Mouse (Mus musculus): ENCODE measurements around the gene Tmem14c. TPM values are rescaled to one million over a fixed set of nuclear protein-coding genes. Genes with fewer than 3 reads are reported as not detected.
A peak's percentile ranks its signal among the peaks of the same experiment; 100 is the strongest.

Tmem14c gene
- total RNA-seq (2014; rRNA removed) (43.2 and 53.2 TPM in 2 replicates), polyA plus RNA-seq (2015; fragmentation: Nextera tagmentation; extraction: Ambion mirVana) (121 and 127 TPM in 2 replicates)

DNA sequence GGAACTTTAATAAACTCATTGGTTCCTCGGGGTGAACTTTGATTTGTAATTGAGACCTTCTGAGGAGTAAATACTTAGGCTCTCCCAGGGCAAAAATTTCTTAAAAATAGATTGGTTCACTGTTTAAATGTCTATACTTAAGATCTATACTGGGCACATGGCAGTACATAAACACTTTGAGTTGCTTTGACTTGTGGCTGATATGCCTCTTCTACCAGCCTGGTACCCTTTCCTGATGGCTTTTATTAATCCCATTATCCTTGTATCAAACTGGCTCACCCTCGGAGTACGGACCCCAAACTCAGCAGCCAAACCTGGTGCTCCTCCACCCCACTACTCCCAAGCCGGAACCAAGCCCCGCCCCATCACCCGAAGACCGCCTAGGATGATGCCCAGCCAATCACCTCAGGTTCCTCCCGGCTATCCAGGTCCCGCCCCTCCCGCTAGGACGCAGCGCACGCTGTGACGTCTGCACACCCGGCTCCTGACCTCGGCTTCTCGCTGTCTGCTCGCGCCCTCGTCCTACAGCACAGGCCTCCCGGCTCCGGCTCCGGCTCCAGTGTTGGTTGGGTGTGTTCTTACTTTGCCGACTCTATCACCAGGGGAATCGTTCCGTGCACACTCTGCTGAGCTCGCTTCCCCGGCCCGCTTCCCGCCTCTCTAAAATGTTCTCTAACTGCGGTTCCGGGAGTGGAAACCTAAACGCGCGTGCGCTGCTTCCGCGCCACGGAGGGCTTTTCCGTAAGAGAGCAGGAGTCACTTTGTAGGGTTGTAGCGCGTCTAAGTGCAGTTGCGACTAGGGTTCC lies at the start of gene Tmem14c:
Tmem14c (plus strand) TSS at position 464 of the 806 bp plus-strand sequence.
- Histone ChIP-seq H3K4me1 (ENCODE audit: insufficient read depth) (peaks cover 9% of the 10 kb centered on the region), H3K9me3 (ENCODE audit: low read length) (no peaks in the 10 kb centered on the region), H3K9ac (peak within 1 kb of the TSS; percentile 46), H3K27ac (ENCODE audit: low read depth, low read length) (peak within 1 kb of the TSS; percentile 77), H3K4me2 (ENCODE audit: low read depth) (peak within 1 kb of the TSS; percentile 65), H3K4me3 (ENCODE audit: low read depth, low read length) (peak within 1 kb of the TSS; percentile 60), H3K36me3 (ENCODE audit: insufficient read depth) (peaks cover 30% of the 10 kb centered on the region), H3K27me3 (ENCODE audit: insufficient read depth, low read length) (no peaks in the 10 kb centered on the region)
- ATAC-seq (peak; percentile 99), DNase-seq (peak; percentile 91)
- no peak for TF ChIP-seq CTCF (IDR thresholded peaks at IDR 0.05; ENCODE audit: low read depth)
- WGBS, result 2% methylated on average over 43 of the region's 43 CpGs

DNA sequence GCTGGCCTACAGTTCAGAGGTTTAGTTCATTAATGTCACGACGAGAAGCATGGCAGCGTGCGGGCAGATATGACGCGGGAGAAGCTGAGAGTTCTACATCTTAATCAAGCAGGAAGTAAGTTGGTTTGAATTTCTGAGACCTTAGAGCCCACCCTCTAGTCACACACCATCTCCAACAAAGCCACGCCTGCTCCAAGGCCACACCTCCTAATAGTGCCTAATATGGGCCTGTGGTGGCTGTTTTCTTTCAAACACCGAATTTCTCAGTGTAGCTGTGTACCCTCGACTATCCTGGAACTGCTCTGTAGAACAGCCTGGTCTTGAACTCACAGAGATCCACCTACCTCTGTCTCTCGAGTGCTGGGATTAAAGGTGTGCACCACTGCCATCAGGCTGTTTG lies 48.5 kb upstream of the Tmem14c start:
- no peaks in the 10 kb centered on the region for H3K27me3 ChIP-seq (ENCODE audit: insufficient read depth, low read length)
- no peaks in the 10 kb centered on the region for H3K9me3 ChIP-seq (ENCODE audit: low read length)
- DNase-seq, result no peak
- ATAC-seq, result no peak
- no peak for TF ChIP-seq CTCF (IDR thresholded peaks at IDR 0.05; ENCODE audit: low read depth)
- H3K4me2 ChIP-seq (ENCODE audit: low read depth), result no peak overlapping the region
- H3K4me3 ChIP-seq (ENCODE audit: low read depth, low read length), result no peak overlapping the region
- H3K27ac ChIP-seq (ENCODE audit: low read depth, low read length), result no peak overlapping the region
- H3K9ac ChIP-seq, result no peak overlapping the region
- no peaks in the 10 kb centered on the region for H3K36me3 ChIP-seq (ENCODE audit: insufficient read depth)
- H3K4me1 ChIP-seq (ENCODE audit: insufficient read depth), result no peaks in the 10 kb centered on the region
- WGBS, result 95% methylated on average over 10 of the region's 10 CpGs

DNA sequence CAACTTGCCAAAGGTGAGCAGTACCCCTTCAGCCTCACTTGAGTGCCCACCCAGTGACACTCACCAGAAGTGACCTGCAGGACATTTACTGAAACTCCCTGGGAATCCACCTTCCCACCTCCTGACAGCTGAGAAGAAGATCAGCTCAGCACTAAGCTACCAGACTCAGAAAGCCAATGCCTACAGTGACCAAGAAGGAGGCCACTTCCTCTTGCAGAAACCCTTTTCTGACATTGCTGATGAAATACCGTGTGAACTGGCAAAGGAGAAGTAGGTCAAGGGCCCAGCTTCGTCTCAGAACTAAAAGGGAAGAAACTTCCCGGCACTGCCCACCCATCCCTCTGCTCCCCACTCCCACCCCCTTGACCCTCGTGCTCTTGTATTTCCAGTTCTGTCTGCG lies 47.5 kb upstream of the Tmem14c start:
- H3K9ac ChIP-seq, result no peak overlapping the region
- no peak overlapping the region for H3K4me3 ChIP-seq (ENCODE audit: low read depth, low read length)
- H3K27me3 ChIP-seq (ENCODE audit: insufficient read depth, low read length), result no peaks in the 10 kb centered on the region
- no peaks in the 10 kb centered on the region for H3K9me3 ChIP-seq (ENCODE audit: low read length)
- no peak overlapping the region for H3K4me2 ChIP-seq (ENCODE audit: low read depth)
- DNase-seq (no peak), ATAC-seq (no peak)
- no peak overlapping the region for H3K27ac ChIP-seq (ENCODE audit: low read depth, low read length)
- H3K4me1 ChIP-seq (ENCODE audit: insufficient read depth), result no peaks in the 10 kb centered on the region
- WGBS, result 85% methylated on average over 5 of the region's 5 CpGs
- TF ChIP-seq CTCF (IDR thresholded peaks at IDR 0.05; ENCODE audit: low read depth), result no peak
- H3K36me3 ChIP-seq (ENCODE audit: insufficient read depth), result no peaks in the 10 kb centered on the region

DNA sequence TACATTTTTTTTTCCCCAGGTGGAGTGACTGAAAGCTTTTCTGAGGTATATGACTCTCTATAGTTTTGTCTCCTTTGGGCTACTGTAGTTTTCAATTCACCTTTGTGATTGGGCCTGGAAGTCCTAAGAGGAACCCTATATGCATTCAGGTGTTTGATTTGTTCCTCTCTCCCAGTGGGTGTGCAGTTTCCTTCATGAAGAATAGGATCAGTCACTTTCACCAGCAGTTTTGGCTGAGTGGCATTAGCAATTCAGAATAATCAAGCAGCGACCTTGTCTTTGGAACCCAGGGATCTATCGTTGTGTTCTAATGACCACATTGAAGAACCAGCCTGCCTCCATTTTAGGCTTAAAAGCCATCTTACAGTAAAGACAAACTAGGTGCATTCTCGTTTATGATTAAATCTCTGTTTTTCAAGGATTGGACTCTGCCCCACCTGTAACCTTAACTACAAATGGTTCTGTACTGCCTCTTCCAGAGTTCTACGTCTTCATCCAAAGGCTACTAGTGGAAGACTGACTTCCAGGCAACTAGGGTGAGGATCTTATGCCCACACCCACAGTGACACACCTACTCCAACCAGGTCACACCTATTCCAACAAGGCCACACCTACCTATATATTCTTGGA lies 46.2 kb upstream of the Tmem14c start:
- no peak overlapping the region for H3K9ac ChIP-seq

DNA sequence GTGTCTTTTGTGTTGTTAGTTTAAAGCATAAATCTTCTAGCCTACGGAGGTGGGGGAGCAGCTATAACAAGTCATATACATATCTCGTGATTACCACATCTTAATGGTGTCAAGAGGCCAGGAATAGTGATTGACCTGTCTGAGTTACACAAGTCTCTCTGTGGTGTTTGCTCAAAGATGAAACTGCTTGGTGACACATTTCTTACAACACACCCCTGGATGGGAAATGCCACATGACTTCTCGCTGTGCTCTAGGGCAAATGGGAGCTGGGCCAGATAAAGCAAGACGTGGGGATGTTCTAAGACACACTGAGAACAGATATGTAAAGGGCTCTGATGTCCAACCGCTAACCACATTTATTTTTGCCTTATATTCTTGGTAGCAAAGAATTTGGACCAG lies 44.8 kb upstream of the Tmem14c start:
- ATAC-seq (no peak), DNase-seq (no peak)
- H3K27me3 ChIP-seq (ENCODE audit: insufficient read depth, low read length), result no peaks in the 10 kb centered on the region
- no peaks in the 10 kb centered on the region for H3K9me3 ChIP-seq (ENCODE audit: low read length)
- H3K4me2 ChIP-seq (ENCODE audit: low read depth), result no peak overlapping the region
- no peak overlapping the region for H3K9ac ChIP-seq
- H3K4me3 ChIP-seq (ENCODE audit: low read depth, low read length), result no peak overlapping the region
- H3K4me1 ChIP-seq (ENCODE audit: insufficient read depth), result no peaks in the 10 kb centered on the region
- H3K36me3 ChIP-seq (ENCODE audit: insufficient read depth), result no peaks in the 10 kb centered on the region
- H3K27ac ChIP-seq (ENCODE audit: low read depth, low read length), result no peak overlapping the region
- 90% methylated on average over 5 of the region's 5 CpGs for WGBS
- no peak for TF ChIP-seq CTCF (IDR thresholded peaks at IDR 0.05; ENCODE audit: low read depth)

More for the DNA sequence above, 46.2 kb upstream of the Tmem14c start:
- Histone ChIP-seq H3K27ac (ENCODE audit: low read depth, low read length) (no peak overlapping the region), H3K36me3 (ENCODE audit: insufficient read depth) (no peaks in the 10 kb centered on the region), H3K4me2 (ENCODE audit: low read depth) (no peak overlapping the region), H3K4me3 (ENCODE audit: low read depth, low read length) (no peak overlapping the region), H3K9me3 (ENCODE audit: low read length) (no peaks in the 10 kb centered on the region), H3K4me1 (ENCODE audit: insufficient read depth) (no peaks in the 10 kb centered on the region), H3K27me3 (ENCODE audit: insufficient read depth, low read length) (no peaks in the 10 kb centered on the region)
- WGBS, result 88% methylated on average over 4 of the region's 4 CpGs
- DNase-seq (no peak), ATAC-seq (no peak)
- TF ChIP-seq CTCF (IDR thresholded peaks at IDR 0.05; ENCODE audit: low read depth), result no peak

DNA sequence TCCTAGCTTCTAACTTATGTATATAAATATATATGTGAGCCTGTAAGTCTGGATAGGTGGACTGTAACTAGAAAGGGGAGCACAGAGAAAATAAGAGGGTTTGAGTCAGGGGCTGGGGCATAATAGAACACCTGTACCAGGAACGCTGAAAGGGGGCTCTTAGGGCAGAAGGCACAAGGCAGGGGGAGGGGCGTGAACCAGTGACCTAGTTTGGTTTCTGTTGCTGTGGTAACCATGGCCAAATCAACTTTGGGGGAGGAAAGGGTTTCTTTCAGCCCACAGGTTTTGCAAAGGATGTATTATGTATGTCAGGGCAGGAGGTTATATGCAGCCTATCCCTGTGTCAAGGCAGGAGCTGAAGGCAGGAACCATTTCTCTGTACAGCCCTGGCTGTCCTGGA lies 44.3 kb upstream of the Tmem14c start:
- DNase-seq, result no peak
- Histone ChIP-seq H3K27ac (ENCODE audit: low read depth, low read length) (no peak overlapping the region), H3K9me3 (ENCODE audit: low read length) (no peaks in the 10 kb centered on the region), H3K27me3 (ENCODE audit: insufficient read depth, low read length) (no peaks in the 10 kb centered on the region), H3K9ac (no peak overlapping the region), H3K36me3 (ENCODE audit: insufficient read depth) (no peaks in the 10 kb centered on the region), H3K4me3 (ENCODE audit: low read depth, low read length) (no peak overlapping the region), H3K4me1 (ENCODE audit: insufficient read depth) (no peaks in the 10 kb centered on the region), H3K4me2 (ENCODE audit: low read depth) (no peak overlapping the region)
- no peak for ATAC-seq
- TF ChIP-seq CTCF (IDR thresholded peaks at IDR 0.05; ENCODE audit: low read depth), result no peak
- 73% methylated on average over 2 of the region's 2 CpGs for WGBS

DNA sequence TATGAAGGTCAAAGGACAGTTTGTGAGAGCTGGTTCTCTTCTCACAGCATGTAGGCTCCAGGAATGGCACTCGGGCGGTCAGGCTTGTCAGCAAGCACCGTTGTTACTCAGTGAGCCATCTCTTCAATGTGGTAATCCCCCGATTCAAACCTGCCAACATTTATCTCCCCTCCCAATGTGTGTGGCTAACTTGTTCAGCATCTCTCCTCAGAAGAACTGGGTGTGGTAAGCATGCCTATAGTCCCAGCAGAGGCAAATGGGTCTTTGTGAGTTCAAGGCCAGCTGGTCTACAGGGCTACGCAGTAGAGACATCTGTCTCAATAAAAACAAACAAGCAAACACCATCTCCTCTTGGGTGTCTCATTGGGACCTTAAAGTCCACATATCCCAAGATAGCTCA lies 43.1 kb upstream of the Tmem14c start:
- Histone ChIP-seq H3K4me1 (ENCODE audit: insufficient read depth) (no peaks in the 10 kb centered on the region), H3K36me3 (ENCODE audit: insufficient read depth) (no peaks in the 10 kb centered on the region), H3K9ac (no peak overlapping the region), H3K27ac (ENCODE audit: low read depth, low read length) (no peak overlapping the region), H3K4me3 (ENCODE audit: low read depth, low read length) (no peak overlapping the region), H3K9me3 (ENCODE audit: low read length) (no peaks in the 10 kb centered on the region), H3K4me2 (ENCODE audit: low read depth) (no peak overlapping the region), H3K27me3 (ENCODE audit: insufficient read depth, low read length) (no peaks in the 10 kb centered on the region)
- ATAC-seq, result no peak
- 90% methylated on average over 5 of the region's 5 CpGs for WGBS
- no peak for TF ChIP-seq CTCF (IDR thresholded peaks at IDR 0.05; ENCODE audit: low read depth)
- DNase-seq, result no peak

All from forebrain, postnatal 0 days (tissue).